Mouse (Mus musculus): Measurements from ENCODE around the gene Tsc2. TPM values are rescaled to one million over a fixed set of nuclear protein-coding genes. Genes with fewer than 3 reads are reported as not detected.

The Tsc2 gene
- total RNA-seq, 4 experiments from 2014 or later: 123 to 148 (median 137) TPM

DNA sequence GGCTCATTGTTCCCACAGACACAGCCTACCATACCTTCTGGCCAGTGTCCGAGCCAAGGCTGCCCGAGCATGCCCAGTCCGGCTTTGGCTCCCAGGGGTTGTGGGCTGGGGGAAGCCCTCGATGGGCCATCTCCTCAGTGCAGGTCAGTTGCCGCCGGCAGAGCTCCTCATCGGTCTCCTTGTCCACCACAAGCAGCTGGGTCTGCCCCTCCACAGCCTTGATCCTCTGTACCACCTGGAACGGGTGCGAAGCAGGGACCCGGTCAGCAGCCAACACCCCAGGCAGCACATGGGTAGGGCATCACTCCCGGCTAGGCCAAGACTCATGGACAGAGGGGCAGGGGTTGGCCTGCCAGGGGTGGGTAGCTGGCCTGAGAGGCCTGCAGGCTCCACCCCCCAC is 15.1 kb upstream of the Tsc2 start:
- no peak for DNase-seq (ENCODE audit: low spot score in 2 of 2)

DNA sequence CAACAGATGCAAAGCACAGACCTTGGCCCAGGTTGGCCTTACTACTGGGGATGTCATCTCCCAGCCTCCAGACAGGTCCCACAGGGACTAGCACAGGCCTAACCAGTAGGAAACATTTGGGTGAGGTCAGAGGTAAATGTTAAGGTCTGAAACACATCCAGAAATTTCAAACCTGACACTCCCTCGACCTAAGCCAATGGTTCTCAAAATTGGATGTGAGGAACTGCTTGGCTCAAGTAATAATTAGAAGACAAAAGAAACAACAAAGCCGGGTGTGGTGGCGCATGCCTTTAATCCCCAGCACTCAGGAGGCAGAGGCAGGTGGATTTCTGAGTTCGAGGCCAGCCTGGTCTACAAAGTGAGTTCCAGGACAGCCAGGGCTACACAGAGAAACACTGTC is 14.0 kb upstream of the Tsc2 start:
- no peak for DNase-seq (ENCODE audit: low spot score in 2 of 2)

GRCm38 (mm10) chr17:24645916-24646315 is 13.5 kb upstream of the Tsc2 start:
- DNase-seq (ENCODE audit: low spot score in 2 of 2): no peak

DNA sequence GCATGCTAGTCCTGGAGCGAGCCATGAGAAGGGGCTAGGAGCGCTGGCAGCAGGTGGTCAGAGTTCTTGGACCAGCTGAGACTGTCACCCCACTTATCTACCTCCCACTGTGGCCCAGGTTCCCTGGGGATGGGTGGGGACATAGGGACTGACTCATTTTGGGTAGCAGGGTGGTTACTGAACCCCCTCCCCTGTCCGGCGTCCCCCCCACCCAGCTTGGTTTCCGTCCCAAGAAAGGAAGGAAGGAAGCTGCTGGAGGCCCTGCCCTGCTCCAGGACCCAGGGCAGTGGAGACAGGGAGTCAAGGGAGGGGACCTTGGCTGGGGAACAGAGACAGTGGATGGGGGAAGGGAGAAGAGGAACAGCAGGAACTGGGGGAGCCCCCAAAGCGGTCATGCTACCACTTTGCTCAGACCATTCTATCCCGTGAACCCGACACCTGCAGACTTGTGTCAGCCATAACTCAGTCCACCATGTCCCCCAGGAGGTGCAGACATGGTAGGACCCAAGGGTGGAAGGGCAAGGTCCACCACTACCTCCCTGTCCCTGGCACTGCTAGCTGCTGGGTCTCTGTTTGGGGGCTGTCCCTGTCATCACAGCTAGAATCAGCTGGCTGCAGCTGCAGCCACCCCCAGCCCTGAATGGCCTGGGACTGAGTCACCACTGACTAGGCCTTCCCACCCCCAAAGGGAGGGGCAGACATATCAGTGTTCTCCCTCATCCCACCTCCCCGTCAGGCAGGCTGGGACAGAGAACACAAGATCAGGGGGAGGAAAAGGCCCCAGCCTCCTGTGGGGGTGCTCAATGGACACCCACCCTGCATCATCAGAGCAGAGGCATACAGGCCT is 12.7 kb upstream of the Tsc2 start:
- no peak for DNase-seq (ENCODE audit: low spot score in 2 of 2)

- DNase-seq (ENCODE audit: low spot score in 2 of 2): no peak
Observed at GRCm38 (mm10) chr17:24644030-24644715, 11.7 kb upstream of the Tsc2 start.

DNA sequence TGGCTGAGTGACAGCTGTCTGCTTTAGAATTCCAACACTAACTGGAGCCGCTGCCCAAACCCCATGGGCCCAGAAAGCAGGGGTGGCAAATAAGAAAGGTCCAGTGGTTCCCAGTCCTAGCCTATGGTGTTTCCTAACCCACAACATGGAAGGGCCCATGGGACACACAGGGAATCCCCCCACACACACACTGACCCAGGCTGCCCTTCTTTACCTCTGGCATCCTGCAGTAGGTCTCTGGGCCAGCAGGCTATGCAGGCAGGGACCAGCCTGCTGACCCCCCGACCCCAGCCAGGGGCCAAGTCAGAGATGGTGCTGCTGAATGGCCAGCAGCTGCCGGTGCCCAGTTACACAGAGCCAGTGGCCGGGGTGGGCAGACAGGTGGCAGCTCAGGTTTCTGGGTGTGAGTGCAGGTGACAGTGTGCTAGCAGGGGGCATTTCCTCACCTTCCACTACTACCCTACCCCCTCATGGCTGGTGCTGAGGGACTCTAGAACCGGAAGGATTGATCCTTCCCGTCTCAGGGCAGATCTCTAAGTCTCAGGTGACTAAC is 10.4 kb upstream of the Tsc2 start:
- DNase-seq (ENCODE audit: low spot score in 2 of 2): no peak

- DNase-seq (ENCODE audit: low spot score in 2 of 2): no peak
Observed at GRCm38 (mm10) chr17:24641944-24642343, 9.5 kb upstream of the Tsc2 start.

- DNase-seq (ENCODE audit: low spot score in 2 of 2): no peak
Observed at GRCm38 (mm10) chr17:24640581-24640980, 8.2 kb upstream of the Tsc2 start.

DNA sequence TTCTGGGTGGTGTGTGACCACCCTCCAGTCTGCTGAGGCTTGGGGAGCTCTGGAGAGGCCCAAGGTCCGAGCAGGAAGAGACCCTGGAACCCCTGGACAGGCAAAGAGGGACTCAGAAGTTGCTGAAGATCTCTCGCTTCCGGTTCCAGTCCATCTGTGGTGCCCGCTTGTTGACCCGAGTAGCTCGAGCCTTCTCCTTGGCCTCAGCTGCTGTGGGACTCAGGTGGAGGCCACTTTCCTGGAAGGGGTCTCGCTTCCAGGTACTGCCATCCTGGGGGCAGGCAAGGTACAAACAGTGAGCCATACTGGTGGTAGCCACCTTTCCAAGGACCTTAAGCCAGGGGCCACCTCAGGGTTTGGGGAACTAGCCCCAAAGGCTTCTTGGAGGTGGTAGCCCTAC is 7.7 kb upstream of the Tsc2 start:
- DNase-seq (ENCODE audit: low spot score in 2 of 2): no peak

GRCm38 (mm10) chr17:24639571-24639988 is 7.2 kb upstream of the Tsc2 start:
- no peak for DNase-seq (ENCODE audit: low spot score in 2 of 2)

- DNase-seq (ENCODE audit: low spot score in 2 of 2): no peak
Observed at GRCm38 (mm10) chr17:24638840-24639239, 6.4 kb upstream of the Tsc2 start.

- no peak for DNase-seq (ENCODE audit: low spot score in 2 of 2)
Observed at GRCm38 (mm10) chr17:24638214-24638613, 5.8 kb upstream of the Tsc2 start.

GRCm38 (mm10) chr17:24636781-24637481 is 4.5 kb upstream of the Tsc2 start:
- no peak for DNase-seq (ENCODE audit: low spot score in 2 of 2)

DNA sequence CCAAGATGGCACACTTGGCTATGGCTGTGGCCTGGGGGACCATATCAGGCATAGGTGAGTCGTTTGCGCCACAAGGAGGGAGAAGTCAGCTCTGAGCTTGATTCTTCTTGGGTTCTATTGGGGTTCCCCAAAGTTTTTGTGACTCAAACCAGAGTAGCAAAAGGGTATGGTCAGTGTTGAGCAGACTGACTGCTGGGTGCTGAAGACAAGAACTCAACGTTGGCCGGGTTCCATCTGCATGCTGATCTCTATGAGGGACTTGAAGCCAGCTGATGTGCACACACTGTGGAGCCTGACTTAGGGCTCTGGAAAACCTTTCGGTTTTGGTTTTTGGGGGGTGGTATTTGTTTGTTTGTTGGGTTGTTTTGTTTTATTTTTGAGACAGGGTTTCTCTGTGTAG is 3.3 kb upstream of the Tsc2 start:
- DNase-seq (ENCODE audit: low spot score in 2 of 2): no peak

GRCm38 (mm10) chr17:24635024-24635423 is 2.6 kb upstream of the Tsc2 start:
- DNase-seq (ENCODE audit: low spot score in 2 of 2): peak in 1 of 2 experiments; percentile 66

- no peak for DNase-seq (ENCODE audit: low spot score in 2 of 2)
Observed at GRCm38 (mm10) chr17:24633831-24634230, 1.4 kb upstream of the Tsc2 start.

DNA sequence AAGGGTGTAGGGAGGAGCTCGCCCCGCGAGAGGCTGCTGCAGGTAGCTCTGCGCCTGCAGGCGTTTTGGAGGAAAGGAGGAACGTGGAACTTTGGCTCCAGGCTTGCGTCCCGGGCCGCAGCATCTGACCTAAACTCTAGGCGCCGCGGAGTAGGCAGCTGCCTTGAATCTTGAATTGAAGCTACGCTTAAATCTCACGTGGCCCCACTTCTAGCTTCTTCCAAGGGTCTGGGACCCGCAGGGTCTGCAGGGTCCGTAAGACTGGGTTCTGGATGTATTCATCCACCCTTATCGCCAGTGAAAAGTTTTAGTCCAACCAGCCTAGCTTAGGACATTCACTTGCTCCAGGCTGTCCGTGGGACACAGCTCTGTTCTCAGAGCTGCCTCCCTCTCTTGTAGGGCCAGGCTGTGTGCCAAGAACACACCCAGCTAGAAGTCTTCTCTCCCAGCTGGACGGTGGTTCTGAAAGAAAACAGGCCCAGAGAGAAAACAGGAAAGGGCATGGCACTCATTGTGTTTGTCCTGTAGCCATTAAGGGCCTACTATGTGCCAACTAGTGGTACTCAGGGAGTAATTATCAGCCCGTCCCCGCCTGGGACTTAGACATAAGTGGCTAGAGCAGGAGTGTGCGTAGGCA is 501 bp upstream of the Tsc2 start:
- DNase-seq (ENCODE audit: low spot score in 2 of 2): no peak

DNA sequence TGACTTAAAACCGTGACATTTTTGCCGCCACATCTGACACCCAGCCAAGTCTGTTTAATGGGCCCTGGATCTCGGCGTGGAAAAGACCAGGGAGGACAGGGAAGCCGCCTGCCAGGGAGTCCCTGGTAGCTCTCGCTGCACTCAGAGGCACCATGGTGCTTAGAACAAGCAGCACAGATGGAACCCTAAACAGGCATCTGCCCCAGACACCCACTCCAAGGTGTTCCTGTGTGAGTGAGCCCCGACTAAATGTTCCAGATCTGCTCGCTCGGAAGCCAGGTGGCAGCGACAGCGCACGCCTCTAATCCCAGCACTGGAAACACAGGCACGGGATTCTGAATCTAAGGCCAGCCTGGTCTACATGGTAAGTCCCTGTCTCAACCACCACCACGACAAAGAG is 2.4 kb downstream of the Tsc2 start:
- peak in 1 of 2 experiments; percentile 56 for DNase-seq (ENCODE audit: low spot score in 2 of 2)

GRCm38 (mm10) chr17:24628646-24629045 is 3.8 kb downstream of the Tsc2 start:
- DNase-seq (ENCODE audit: low spot score in 2 of 2): peak in 1 of 2 experiments; percentile 82

GRCm38 (mm10) chr17:24625472-24625871 is 7.0 kb downstream of the Tsc2 start:
- no peak for DNase-seq (ENCODE audit: low spot score in 2 of 2)

DNA sequence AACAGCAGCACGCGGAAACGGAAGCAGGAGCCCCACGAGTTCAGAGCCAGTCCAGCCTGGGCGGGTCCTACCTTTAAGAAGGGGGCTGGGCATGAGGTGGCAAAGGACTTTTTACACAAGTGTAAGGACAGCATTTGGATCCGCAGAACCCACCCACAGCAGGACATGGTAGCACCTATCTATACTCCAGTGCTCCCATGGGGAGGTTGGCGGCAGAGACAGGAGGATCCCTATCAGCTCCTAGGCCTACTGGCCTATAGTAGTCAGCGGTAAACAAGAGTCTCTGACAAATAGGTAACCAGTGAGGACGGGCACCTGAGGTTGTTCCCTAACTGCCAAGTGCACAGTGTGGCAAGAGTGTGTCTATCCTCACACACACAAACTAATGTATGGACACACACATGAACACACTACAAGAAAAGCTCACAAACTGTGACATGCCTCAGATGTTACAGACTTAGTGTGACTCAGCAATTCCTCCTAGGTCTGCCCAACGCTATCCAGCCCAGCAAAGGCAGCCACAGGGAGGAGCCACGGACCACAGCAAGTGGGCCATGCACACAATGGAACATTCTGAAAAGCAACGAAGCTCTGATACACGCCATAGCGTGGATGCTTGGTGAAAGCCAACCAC is 14.8 kb downstream of the Tsc2 start:
- no peak for DNase-seq (ENCODE audit: low spot score in 2 of 2)

All from left cerebral cortex, adult 8-10 months (tissue).